Comparison of ENCODE assay signal across 8 mouse cellular contexts in the genomic region with DNA sequence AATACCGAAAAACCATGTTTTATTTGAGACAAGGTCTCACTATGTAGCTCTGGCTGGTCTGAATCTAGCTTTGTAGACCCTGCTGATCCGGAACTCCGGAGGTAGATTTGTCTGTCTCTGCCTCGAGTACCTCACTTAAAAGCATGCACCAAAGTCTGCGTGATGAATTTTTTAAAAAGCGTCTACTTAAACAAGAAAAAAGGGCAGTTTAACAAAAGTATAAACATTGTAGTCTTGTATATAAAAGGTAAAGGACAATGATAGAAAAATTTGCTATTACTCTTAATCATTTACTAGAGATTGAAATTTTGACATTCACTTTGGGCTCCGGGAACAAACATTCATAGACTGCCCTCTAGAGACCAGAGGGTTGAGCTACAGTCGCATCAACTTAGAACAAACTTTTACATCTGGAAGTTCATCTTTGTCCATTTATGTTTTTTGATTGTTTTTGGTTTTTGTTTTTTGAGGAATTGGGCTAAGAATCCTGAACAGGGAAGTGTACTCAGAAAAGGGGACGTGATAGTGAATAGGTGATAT. TPM values are rescaled to one million over a fixed set of nuclear protein-coding genes. Genes with fewer than 3 reads are reported as not detected.
DNase-seq lines count a peak whose midpoint lies in the region; ATAC-seq lines count a peak whose summit lies in the region.

No protein-coding gene starts in this region.

- H3K27me3 ChIP-seq in intestine, embryonic 15.5 days (replicated peaks), result no peaks in the 10 kb centered on the region
- no peaks in the 10 kb centered on the region for H3K27me3 ChIP-seq in stomach, embryonic 14.5 days (ENCODE audit: control insufficient read depth, insufficient read depth, low read length)

- H3K9me3 ChIP-seq in intestine, embryonic 15.5 days, result no peaks in the 10 kb centered on the region
- no peaks in the 10 kb centered on the region for H3K9me3 ChIP-seq in stomach, embryonic 14.5 days (ENCODE audit: control insufficient read depth, low read depth, low read length)

- peak overlapping the region; percentile 57 for H3K9ac ChIP-seq in intestine, embryonic 15.5 days
- H3K9ac ChIP-seq in stomach, embryonic 14.5 days (replicated peaks; ENCODE audit: low read depth, low read length), result 0 out of 2 replicates have a peak overlapping the region, but pooled peaks have one; percentile 52

- H3K4me1 ChIP-seq in intestine, embryonic 15.5 days (replicated peaks), result peaks cover 8% of the 10 kb centered on the region
- peaks cover 5% of the 10 kb centered on the region for H3K4me1 ChIP-seq in stomach, embryonic 14.5 days (ENCODE audit: control insufficient read depth, insufficient read depth, low read length)

- H3K4me2 ChIP-seq in intestine, embryonic 15.5 days (replicated peaks), result peak overlapping the region; percentile 78
- H3K4me2 ChIP-seq in stomach, embryonic 14.5 days (replicated peaks; ENCODE audit: low read depth, low read length), result peak overlapping the region; percentile 80

- peak; percentile 38 to 59 for DNase-seq in cerebellum, postnatal 10 days
- no peak for DNase-seq in cerebellum, postnatal 4 days (ENCODE audit: low spot score in 2 of 2)
- peak; percentile 81 for DNase-seq in NIH3T3 (ENCODE audit: low read depth)
- DNase-seq in lung, postnatal 14 days, result peak; percentile 28
- no peak for DNase-seq in spleen, adult 18-20 months

- H3K4me3 ChIP-seq in intestine, embryonic 15.5 days (replicated peaks), result peak overlapping the region; percentile 61
- H3K4me3 ChIP-seq in stomach, embryonic 14.5 days (ENCODE audit: low read depth, low read length), result peak overlapping the region; percentile 61

- H3K36me3 ChIP-seq in intestine, embryonic 15.5 days, result no peaks in the 10 kb centered on the region
- H3K36me3 ChIP-seq in stomach, embryonic 14.5 days (ENCODE audit: control insufficient read depth, insufficient read depth, low read length), result peaks cover 1% of the 10 kb centered on the region

- ATAC-seq in erythroid progenitor cell, adult 5-6 weeks (replicated peaks; ENCODE audit: low FRiP score, poor library complexity, severe bottlenecking), result peak; percentile 71
- no peak for ATAC-seq in intestine, embryonic 15.5 days
- no peak for ATAC-seq in stomach, embryonic 14.5 days (ENCODE audit: insufficient number of reproducible peaks, insufficient read depth, low FRiP score, low read depth)

- H3K27ac ChIP-seq in intestine, embryonic 15.5 days, result peak overlapping the region; percentile 33
- H3K27ac ChIP-seq in stomach, embryonic 14.5 days (ENCODE audit: low read length), result peak overlapping the region; percentile 64; the same call in 1 of the 2 replicates

- 2% methylated on average over 9 of the region's 9 CpGs for WGBS in intestine, embryonic 15.5 days
- 2% methylated on average over 9 of the region's 9 CpGs for WGBS in stomach, embryonic 14.5 days

RNA-seq across cellular contexts. Expression of a gene that starts 0.7 kb away (rescaled TPM):
- total RNA-seq in erythroid progenitor cell, adult 5-6 weeks (2015; ENCODE audit: low replicate concordance), result 21.4 and 35.7 TPM in 2 replicates
- total RNA-seq in erythroid progenitor cell, adult 5-6 weeks (2017; ENCODE audit: low replicate concordance), result 27.7 and 43.4 TPM in 2 replicates
- polyA plus RNA-seq in intestine, embryonic 15.5 days (2015; fragmentation: Nextera tagmentation; extraction: Ambion mirVana), result 11.9 and 12.1 TPM in 2 replicates
- polyA plus RNA-seq in stomach, embryonic 14.5 days (2014; fragmentation: Nextera tagmentation; extraction: Ambion mirVana), result 14.6 and 16.3 TPM in 2 replicates

RNA-seq across cellular contexts. Expression of a gene that starts 21.5 kb away (rescaled TPM):
- 30.6 and 54.1 TPM in 2 replicates for total RNA-seq in erythroid progenitor cell, adult 5-6 weeks (2015; ENCODE audit: low replicate concordance)
- 37.7 and 46.8 TPM in 2 replicates for total RNA-seq in erythroid progenitor cell, adult 5-6 weeks (2017; ENCODE audit: low replicate concordance)
- 59.0 and 60.5 TPM in 2 replicates for polyA plus RNA-seq in intestine, embryonic 15.5 days (2015; fragmentation: Nextera tagmentation; extraction: Ambion mirVana)
- 65.9 and 70.7 TPM in 2 replicates for polyA plus RNA-seq in stomach, embryonic 14.5 days (2014; fragmentation: Nextera tagmentation; extraction: Ambion mirVana)

RNA-seq across cellular contexts. Expression of a gene that starts 28.7 kb away (rescaled TPM):
- total RNA-seq in erythroid progenitor cell, adult 5-6 weeks (2015; ENCODE audit: low replicate concordance), result not detected in 2 replicates
- not detected in 2 replicates for total RNA-seq in erythroid progenitor cell, adult 5-6 weeks (2017; ENCODE audit: low replicate concordance)
- 1.9 and 2.2 TPM in 2 replicates for polyA plus RNA-seq in intestine, embryonic 15.5 days (2015; fragmentation: Nextera tagmentation; extraction: Ambion mirVana)
- 3.5 and 4.9 TPM in 2 replicates for polyA plus RNA-seq in stomach, embryonic 14.5 days (2014; fragmentation: Nextera tagmentation; extraction: Ambion mirVana)

RNA-seq across cellular contexts. Expression of a gene that starts 29.5 kb away (rescaled TPM):
- not detected in 2 replicates for total RNA-seq in erythroid progenitor cell, adult 5-6 weeks (2015; ENCODE audit: low replicate concordance)
- total RNA-seq in erythroid progenitor cell, adult 5-6 weeks (2017; ENCODE audit: low replicate concordance), result 0.39 TPM in 1 of 2 replicates, not detected in the other
- 1.0 and 1.1 TPM in 2 replicates for polyA plus RNA-seq in intestine, embryonic 15.5 days (2015; fragmentation: Nextera tagmentation; extraction: Ambion mirVana)
- polyA plus RNA-seq in stomach, embryonic 14.5 days (2014; fragmentation: Nextera tagmentation; extraction: Ambion mirVana), result 1.7 and 2.3 TPM in 2 replicates

RNA-seq across cellular contexts. Expression of a gene that starts 30.3 kb away (rescaled TPM):
- total RNA-seq in erythroid progenitor cell, adult 5-6 weeks (2015; ENCODE audit: low replicate concordance), result 111 and 124 TPM in 2 replicates
- total RNA-seq in erythroid progenitor cell, adult 5-6 weeks (2017; ENCODE audit: low replicate concordance), result 62.0 and 73.5 TPM in 2 replicates
- 72.7 and 80.9 TPM in 2 replicates for polyA plus RNA-seq in intestine, embryonic 15.5 days (2015; fragmentation: Nextera tagmentation; extraction: Ambion mirVana)
- 90.3 and 92.1 TPM in 2 replicates for polyA plus RNA-seq in stomach, embryonic 14.5 days (2014; fragmentation: Nextera tagmentation; extraction: Ambion mirVana)

Comparison
In these comparisons a context has a peak if more than half of its experiments do, and no peak if none do; other contexts are left out.
1. DNase-seq: peak in cerebellum, postnatal 10 days (2 of 2), NIH3T3 (single experiment) and lung, postnatal 14 days (single experiment); none in cerebellum, postnatal 4 days (0 of 2) and spleen, adult 18-20 months (0 of 2).